Mouse (Mus musculus) embryonic fibroblast, embryonic 13.5 days (primary cell): ENCODE measurements around the gene Zfhx3. TPM values are rescaled to one million over a fixed set of nuclear protein-coding genes. Genes with fewer than 3 reads are reported as not detected.

Experiments used
- H3K27ac ChIP-seq: 2 replicates; pipeline ENCODE4 v1.5.1; 2012; ENCODE audit warnings: low read length, control low read depth, inconsistent platforms; ENCODE audit not compliant: insufficient read depth
- H3K4me1 ChIP-seq: 2 replicates; pipeline ENCODE4 v1.6.1; 2011; ENCODE audit warnings: low read length; ENCODE audit not compliant: control insufficient read depth, insufficient read depth
- H3K4me3 ChIP-seq: 2 replicates; pipeline ENCODE4 v1.5.1; 2011; ENCODE audit warnings: mild to moderate bottlenecking, control low read depth, low read length; ENCODE audit not compliant: insufficient read depth
- CTCF ChIP-seq: IDR thresholded peaks from 2 replicates; pipeline ENCODE4 v1.5.1; 2011; ENCODE audit warnings: mild to moderate bottlenecking, control low read depth, low read length, moderate library complexity, borderline replicate concordance; ENCODE audit not compliant: insufficient read depth
- POLR2A ChIP-seq: IDR thresholded peaks from 2 replicates; pipeline ENCODE4 v1.6.1; 2011; ENCODE audit warnings: low read depth, mild to moderate bottlenecking, control low read depth, low read length, moderate library complexity
- polyA plus RNA-seq: library from polyadenylated mRNA; stranded (reverse); fragments of >200 nt; gene quantifications from 2 replicates; pipeline ENCODE4 v1.2.4, GENCODE M21; 2011; ENCODE audit warnings: low read depth; ENCODE audit not compliant: missing spikeins, insufficient read length

Zfhx3 gene
- polyA plus RNA-seq, 1 experiment, result 30.6 TPM

DNA sequence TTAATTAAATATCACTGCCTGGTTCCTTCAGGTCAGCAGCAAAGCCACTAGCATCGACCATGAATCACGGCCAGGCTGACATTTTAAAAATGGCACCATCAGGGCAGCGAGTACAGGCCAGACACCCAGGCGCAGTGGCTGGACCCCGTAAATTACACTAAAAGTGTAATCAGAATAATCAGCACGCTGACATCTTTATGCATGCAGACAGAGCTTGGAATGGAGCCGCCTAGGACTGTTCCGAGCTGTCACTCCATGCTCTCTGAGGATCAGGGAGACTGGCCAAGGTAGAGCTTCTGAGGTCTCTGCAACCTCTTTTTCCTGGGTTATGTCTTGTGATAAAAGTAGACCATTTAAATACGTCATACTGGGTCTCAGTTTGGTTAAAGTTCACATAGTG lies 420.0 kb downstream of the Zfhx3 start:
- H3K4me3 ChIP-seq, result no peak overlapping the region
- H3K27ac ChIP-seq, result no peak overlapping the region
- H3K4me1 ChIP-seq, result no peaks in the 10 kb centered on the region
- TF ChIP-seq CTCF, result no peak
- no peak for TF ChIP-seq POLR2A

DNA sequence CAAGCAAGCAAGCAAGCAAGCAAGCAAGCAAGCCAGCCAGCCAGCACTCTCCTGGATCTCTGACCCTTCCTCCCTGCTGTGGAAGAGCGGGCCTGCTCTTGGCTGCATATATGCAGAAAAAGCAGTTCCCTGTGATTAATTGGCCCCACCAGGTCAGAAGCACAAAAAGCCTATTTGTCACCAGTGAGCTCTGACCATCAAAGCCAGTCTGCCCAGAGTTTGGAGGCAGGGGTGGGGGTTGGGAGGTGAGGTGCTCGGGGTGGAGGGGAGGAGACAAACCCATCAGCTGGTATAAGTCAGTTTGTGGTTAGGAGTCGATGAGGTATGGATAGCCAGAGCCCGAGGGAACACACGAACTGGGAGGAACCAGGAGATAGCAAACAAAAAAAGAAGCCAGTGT lies 421.0 kb downstream of the Zfhx3 start:
- TF ChIP-seq CTCF (no peak), POLR2A (no peak)
- Histone ChIP-seq H3K27ac (no peak overlapping the region), H3K4me3 (no peak overlapping the region), H3K4me1 (no peaks in the 10 kb centered on the region)

DNA sequence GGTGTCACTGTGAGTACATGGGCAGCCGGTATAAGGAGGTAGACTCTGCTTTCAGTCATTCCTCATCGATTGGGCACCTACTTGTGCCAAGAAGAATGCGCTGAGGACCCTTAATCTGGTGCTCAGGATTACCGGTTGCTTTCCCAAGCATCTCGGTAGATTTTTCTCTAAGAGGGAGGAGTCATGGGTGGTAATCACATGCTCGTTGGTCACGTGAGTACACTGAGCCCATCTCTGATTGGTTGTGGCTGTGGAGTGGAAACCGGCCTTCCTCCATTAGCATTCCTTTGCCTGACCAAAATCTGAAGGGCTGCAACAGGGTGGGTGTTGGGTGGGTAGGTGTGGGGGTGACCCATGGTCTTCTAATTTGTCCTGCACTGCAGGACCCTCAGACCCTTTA lies 421.4 kb downstream of the Zfhx3 start:
- no peak overlapping the region for H3K4me3 ChIP-seq
- H3K27ac ChIP-seq, result no peak overlapping the region
- no peaks in the 10 kb centered on the region for H3K4me1 ChIP-seq
- no peak for TF ChIP-seq POLR2A
- no peak for TF ChIP-seq CTCF

DNA sequence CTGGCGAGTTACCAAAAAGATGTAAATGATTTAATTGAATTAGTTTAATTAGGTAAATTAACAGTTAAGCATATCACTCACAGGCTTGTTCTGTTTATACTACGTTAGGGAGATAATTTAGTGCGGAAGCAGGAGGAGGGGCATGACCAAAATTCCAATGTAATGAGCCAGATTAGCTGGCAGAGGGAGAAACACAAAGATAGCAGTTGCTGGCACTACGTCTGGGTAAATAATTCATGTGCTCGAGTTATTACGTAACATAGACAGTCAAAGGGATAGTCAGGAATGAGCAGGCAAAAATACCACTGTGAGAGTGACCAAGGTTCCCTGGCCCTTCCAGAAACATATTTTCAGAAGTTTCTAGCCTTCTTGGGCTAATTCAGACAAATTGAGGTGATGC lies 426.6 kb downstream of the Zfhx3 start:
- H3K4me3 ChIP-seq, result no peak overlapping the region
- H3K4me1 ChIP-seq, result no peaks in the 10 kb centered on the region
- H3K27ac ChIP-seq, result peak overlapping the region; percentile 18; the same call in 1 of the 2 replicates
- TF ChIP-seq CTCF (no peak), POLR2A (no peak)

DNA sequence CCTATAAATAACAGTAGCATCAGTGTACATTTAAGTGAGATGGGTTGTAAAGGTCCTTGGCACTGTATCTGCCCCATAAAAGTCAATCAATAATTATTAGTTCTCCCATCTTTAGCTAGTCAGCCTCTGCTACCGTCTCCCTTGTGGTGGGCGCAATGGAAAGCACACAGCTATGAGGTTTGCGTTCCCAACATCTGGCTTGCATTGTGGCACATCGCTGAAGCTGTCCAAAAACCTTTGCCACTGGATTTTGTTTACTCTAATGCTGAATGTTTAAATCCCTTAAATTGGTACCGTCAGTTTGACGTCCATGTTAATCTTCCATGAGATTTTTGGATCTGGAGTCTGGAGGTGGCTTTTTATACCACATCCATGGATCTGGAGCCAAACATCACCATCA lies 428.3 kb downstream of the Zfhx3 start:
- no peak for TF ChIP-seq CTCF
- no peak for TF ChIP-seq POLR2A
- Histone ChIP-seq H3K4me1 (no peaks in the 10 kb centered on the region), H3K4me3 (no peak overlapping the region), H3K27ac (no peak overlapping the region)

DNA sequence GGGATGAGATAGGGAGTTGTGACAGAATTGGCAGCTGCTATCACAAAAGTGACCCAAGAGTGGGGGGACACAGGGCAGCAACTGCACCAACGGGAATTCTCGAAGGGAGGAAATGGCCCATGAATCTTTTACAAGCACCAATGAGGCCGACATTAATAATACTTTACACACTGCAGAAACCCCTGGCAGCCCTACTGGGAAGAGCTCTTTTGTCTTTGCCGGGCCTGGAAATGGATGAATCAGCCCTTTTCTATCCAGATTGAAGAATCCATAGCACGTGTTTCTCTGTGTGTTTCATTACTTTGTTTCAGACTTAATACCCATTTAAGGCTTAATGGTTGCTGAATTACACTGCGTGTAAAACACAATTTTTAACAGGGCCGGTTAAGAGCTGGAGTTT lies 430.6 kb downstream of the Zfhx3 start:
- TF ChIP-seq CTCF (no peak), POLR2A (no peak)
- H3K27ac ChIP-seq, result no peak overlapping the region
- no peaks in the 10 kb centered on the region for H3K4me1 ChIP-seq
- H3K4me3 ChIP-seq, result no peak overlapping the region

DNA sequence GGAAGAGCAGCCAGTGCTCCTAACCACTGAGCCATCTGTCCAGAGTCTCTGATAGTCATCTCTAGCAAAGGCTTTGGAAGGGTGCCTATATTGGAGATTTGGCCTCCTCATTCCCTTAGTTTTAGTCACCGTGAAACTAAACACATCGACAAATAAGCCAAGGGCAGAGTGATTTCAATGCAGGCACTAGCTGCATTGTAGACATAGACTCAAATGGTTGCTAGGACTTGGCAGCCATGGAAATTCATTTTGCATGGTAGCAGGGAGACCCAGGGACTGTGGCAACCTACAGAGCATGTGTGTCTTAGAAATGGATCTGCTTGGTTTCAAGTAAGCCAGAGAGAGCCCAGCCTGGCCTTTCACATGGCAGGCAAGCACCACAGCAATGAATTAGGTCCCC lies 435.6 kb downstream of the Zfhx3 start:
- Histone ChIP-seq H3K4me1 (no peaks in the 10 kb centered on the region), H3K4me3 (no peak overlapping the region), H3K27ac (no peak overlapping the region)
- no peak for TF ChIP-seq POLR2A
- no peak for TF ChIP-seq CTCF

DNA sequence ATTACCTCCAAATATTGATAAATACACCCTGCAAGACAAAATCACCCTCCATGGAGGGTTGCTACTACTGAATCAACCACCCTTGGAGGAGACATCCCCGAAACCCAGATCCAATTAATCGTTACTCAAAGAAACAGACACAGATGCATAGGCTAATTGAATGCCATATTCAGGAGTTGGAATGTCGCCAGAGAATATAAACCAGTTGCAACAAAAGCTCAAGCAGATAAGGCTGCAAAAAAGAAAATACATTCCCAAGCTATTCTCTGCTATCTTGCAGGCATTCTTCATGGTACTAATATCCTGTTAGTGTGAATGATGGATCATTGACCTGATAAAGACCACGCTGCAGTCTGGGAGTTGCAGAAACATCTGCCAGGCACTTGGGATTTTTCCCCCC lies 440.7 kb downstream of the Zfhx3 start:
- Histone ChIP-seq H3K27ac (no peak overlapping the region), H3K4me1 (no peaks in the 10 kb centered on the region), H3K4me3 (no peak overlapping the region)
- TF ChIP-seq CTCF (no peak), POLR2A (no peak)

DNA sequence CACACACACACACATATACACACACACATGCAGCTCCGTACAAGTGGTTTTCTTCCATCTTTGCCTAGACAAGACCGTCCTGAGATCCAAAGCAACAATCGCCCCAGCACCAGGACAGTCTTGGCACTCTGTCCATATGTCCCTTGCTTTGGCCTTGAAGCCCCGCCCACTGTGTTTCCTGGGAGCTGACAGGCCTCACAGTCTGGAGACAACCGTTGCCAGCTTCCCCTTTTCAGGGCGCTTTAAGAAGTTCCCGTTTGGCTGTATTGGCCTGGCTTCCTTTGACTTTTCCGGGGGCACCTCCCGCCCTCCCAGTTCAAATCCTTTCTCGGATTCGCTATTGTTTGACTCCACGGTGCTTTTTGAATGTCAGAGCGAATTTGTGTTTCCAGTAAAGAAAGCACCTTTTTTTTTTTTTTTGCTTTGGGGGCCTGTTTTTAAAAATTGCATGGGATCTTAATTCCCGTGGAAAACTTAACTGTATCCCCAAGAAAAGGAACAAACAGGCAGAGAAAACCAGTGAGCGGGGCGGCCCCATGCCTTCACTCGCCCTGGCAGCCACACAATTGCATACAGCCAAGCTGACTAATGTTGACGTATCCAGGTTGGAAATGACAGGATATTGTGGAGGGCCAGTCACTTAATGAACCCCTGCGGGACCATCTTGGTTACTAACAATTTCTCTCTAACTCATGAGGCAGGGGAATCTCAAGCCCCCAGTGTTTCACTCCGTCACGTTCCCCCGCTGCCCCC lies 444.9 kb downstream of the Zfhx3 start:
- no peak overlapping the region for H3K4me3 ChIP-seq
- no peak overlapping the region for H3K27ac ChIP-seq
- no peaks in the 10 kb centered on the region for H3K4me1 ChIP-seq
- TF ChIP-seq POLR2A (no peak), CTCF (no peak)

DNA sequence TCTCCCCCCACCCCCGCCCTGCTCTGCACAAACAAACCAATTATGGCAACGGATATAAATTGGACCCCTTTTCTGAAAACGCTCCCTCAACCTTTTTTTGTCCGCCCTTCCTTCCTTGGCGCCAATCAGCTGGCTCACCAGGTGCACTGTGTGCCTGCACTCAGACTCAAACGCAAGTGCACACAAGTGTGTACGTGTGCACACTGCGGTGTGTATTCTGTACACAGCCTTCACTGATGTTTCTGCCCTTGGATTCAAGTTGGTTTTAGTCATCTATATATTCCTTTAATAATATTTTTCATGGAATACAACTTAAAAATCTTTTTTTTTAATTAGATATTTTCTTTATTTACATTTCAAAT lies 445.4 kb downstream of the Zfhx3 start:
- H3K4me3 ChIP-seq, result no peak overlapping the region
- no peak overlapping the region for H3K27ac ChIP-seq
- no peaks in the 10 kb centered on the region for H3K4me1 ChIP-seq
- no peak for TF ChIP-seq POLR2A
- TF ChIP-seq CTCF, result no peak

DNA sequence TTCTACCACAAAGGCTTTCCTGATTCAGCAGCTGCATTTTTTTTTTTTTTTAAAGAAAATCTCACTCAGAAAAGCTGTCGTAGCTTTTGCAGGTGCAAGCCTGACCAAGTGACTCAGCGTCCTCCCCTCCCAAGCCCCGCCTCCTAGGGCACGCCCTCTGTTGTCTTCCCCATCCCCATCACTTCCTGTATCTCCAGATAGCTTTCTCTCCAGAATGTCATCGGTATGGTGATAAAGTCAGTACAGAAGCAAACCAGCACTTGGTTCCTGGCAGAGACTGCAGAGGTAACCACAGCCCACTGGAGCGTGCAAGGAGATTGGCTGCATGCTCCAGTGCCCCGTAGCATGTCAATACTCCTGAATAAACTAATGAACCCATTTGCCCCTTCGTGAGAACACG lies 450.5 kb downstream of the Zfhx3 start:
- no peak for TF ChIP-seq POLR2A
- no peak for TF ChIP-seq CTCF
- H3K27ac ChIP-seq, result no peak overlapping the region
- H3K4me1 ChIP-seq, result no peaks in the 10 kb centered on the region
- H3K4me3 ChIP-seq, result no peak overlapping the region
